Mouse (Mus musculus) heart, adult 2 months (tissue): ENCODE results near the gene Rgs19.

Source experiments
- CTCF ChIP-seq: fragments of 200-600 bp; IDR thresholded peaks from 2 replicates; pipeline ENCODE4 v1.8.1; 2022; ENCODE audit warnings: antibody characterized with exemption, mild to moderate bottlenecking, moderate library complexity
- EP300 ChIP-seq: fragments of 200-500 bp; IDR thresholded peaks from 2 replicates; pipeline ENCODE4 v1.6.1; 2011; ENCODE audit warnings: low read depth, low read length, control low read depth; ENCODE audit not compliant: insufficient read depth
- POLR2A ChIP-seq: fragments of 200-500 bp; IDR thresholded peaks from 2 replicates; pipeline ENCODE4 v1.6.1; 2011; ENCODE audit warnings: mild to moderate bottlenecking, low read depth, low read length, control low read depth; ENCODE audit not compliant: insufficient read depth

GRCm38 (mm10) chr2:181706668-181707067 is 12.9 kb upstream of the Rgs19 start:
- TF ChIP-seq CTCF (peak; percentile 76), EP300 (no peak), POLR2A (no peak)
